Mouse (Mus musculus): ENCODE measurements at regions not wholly inside any gene's neighbourhood (a gene's known extent, or its start where the extent isn't known, plus 50 kb on each side); places are given as distances from the start of the nearest gene placed in this dataset.

DNA sequence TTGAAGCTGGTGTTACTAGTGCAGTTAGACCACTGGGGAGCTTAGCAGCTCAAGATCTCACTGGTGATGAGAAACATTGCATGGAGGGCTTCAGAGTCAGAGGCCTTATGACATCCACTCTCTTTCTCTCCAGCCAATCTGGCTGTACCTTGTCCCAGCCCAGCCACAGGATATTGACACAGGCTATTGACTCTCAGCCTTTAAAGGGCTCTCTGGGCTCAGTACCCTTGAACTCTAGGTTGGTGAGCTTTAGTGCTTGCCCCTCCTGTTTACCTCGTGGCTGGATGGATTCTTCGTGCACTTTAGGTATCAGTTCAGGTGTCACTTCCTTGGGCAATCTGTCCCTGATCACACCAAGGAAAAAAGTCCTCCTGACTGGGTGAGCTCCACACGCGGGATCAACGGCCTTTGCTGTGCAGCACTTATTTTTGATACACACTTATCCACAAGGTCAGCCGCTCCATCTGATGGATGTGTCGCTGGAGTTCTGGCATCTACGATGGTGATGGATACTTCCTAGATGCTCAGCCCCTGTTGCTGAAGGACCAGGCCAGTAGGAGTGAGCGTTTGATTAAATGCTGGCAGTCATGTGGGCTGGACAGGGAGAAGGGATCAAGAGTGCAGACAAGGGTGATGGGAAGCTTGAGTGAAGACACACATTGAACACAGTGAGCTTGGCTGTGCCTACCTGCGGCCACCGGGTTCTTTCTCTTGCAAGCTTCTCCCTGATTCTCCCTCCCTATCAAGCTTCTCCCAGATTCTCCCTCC, 177.7 kb downstream of the Snx10 start:
- DNase-seq (ENCODE audit: low spot score) = no peak

GRCm38 (mm10) chr6:51702456-51703171, 178.9 kb downstream of the Snx10 start:
- DNase-seq (ENCODE audit: low spot score) = no peak

GRCm38 (mm10) chr6:51708011-51708410, 184.3 kb downstream of the Snx10 start:
- no peak for DNase-seq (ENCODE audit: low spot score)

DNA sequence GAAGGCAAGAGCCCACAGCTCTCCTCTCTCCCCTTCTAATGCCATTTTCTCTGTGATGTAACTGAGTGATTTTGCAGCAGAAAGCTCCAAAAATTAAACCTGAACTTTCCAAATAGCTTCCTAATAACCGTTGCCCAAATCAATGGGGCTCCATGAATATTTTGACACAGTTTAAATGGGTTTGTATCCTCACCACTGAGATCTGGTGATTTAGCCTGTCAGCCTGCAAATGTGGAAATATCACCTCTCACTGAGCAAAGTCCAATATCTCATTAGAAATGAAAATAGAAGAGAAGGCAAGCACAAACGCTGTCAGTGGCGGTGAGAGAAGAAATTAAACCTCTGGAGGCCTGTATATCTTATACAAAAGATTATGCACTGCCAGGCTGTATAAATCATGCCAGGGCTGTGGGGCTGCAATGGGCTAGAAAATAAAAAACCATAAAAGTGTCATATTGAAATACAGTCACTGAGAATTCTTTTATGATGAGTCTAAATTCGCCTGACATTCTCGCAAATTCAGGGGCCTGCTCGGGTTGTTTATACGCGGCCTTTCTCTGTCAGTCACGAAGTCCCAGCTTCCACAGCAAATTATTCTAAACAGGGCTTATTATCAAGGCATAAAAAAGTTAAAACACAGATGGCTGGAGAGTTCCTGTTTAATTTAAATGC, 185.1 kb downstream of the Snx10 start:
- no peak for DNase-seq (ENCODE audit: low spot score)

GRCm38 (mm10) chr6:51709340-51710067, 185.8 kb downstream of the Snx10 start:
- DNase-seq (ENCODE audit: low spot score) = peak; percentile 76

GRCm38 (mm10) chr6:51710153-51710552, 186.5 kb downstream of the Snx10 start:
- DNase-seq (ENCODE audit: low spot score) = no peak

DNA sequence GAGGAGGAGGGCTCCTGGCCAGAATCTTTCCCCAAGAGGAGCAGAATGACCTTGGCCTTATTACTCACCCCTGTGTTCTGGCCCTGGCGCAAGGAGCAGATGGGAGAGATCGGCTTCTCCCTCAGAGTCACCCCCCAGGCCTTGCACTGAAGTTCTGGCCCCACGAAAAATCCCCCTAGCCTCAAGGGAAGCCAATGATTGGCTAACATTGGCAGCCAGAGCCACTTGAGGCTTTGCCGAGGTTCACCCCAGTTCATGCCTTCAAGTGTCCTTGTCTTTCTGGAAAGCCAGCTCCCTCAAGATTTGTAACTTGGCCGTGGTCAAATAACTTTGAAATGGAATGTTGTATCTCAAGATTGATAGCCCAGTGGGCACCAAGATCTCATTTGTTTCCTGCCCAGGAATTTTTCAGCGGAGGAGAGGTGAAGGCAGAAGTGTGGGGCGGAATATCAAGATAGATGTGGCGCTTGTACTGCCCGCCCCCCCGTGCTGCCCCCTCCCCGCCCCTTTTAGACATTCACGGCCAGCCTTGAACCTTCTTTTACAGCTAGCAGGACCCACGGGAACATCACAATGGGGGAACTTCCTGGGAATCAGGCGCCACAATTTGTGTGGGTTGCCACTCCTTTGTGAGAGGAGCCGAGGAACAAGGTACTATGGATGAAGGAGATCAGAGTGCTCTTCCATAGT, 187.4 kb downstream of the Snx10 start:
- peak; percentile 70 for DNase-seq (ENCODE audit: low spot score)

DNA sequence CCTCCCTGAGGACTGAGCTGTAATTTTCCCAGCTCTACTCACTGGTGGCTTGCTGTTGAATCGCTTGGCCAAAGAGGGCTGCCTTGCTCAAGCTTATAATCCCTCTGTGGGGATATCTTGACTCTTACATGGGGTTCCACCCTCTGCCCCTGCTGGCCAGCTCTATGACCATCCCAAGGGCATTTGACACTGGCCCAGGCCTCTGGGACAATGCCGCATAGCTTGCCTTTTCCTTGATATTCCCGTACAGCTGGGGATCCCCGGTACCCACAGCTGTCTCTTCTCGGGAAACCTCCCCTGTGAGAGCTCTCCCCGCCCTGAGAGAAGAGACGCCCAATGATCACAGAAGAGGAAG, 187.9 kb downstream of the Snx10 start:
- DNase-seq (ENCODE audit: low spot score) = peak; percentile 62

- DNase-seq (ENCODE audit: low spot score) = no peak
These were observed 191.6 kb downstream of the Snx10 start for GRCm38 (mm10) chr6:51715158-51715840.

- no peak for DNase-seq (ENCODE audit: low spot score)
These were observed 193.7 kb downstream of the Snx10 start for GRCm38 (mm10) chr6:51717386-51717785.

GRCm38 (mm10) chr6:51720705-51721104, 197.0 kb downstream of the Snx10 start:
- no peak for DNase-seq (ENCODE audit: low spot score)

DNA sequence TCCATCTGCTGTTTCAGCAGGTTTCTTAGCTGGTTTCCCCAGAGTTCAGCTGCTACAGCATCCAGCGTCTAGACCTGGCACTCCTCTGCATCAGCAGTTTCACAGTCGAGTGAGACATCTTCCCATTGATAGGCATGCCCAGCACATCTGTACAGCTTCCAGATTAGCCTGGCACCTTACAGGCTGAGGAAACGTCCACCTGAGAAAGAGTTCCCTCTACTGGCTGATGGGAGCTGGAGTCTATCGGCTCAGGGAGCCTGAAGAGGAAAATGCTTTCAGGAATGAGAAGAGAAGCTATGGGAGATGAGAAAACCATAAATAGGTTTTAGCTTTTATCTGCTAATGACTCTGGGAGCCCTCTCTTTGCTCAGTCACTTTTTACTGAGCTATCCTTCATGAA, 199.4 kb downstream of the Snx10 start:
- DNase-seq (ENCODE audit: low spot score) = no peak

DNA sequence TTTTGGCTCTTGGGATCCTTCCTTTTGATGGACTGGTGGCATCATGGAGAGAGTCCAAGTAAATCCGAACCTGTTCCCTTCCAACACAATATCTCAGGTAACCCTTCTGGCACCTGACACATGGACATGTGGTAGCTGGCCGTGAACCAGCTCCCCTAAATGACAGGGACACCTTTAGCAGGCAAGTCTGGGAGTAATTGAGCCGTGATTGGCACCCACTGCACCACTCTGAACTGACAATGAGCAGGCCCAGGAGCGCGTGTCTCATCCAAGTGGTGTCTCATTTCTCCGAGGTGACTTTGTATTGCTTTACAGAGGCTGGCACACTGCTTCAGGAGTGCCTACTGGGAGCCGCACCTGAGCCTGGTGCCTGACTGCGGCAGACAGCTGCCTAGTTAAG, 203.5 kb downstream of the Snx10 start:
- no peak for DNase-seq (ENCODE audit: low spot score)

GRCm38 (mm10) chr6:51728816-51729562, 205.3 kb downstream of the Snx10 start:
- DNase-seq (ENCODE audit: low spot score) = no peak

DNA sequence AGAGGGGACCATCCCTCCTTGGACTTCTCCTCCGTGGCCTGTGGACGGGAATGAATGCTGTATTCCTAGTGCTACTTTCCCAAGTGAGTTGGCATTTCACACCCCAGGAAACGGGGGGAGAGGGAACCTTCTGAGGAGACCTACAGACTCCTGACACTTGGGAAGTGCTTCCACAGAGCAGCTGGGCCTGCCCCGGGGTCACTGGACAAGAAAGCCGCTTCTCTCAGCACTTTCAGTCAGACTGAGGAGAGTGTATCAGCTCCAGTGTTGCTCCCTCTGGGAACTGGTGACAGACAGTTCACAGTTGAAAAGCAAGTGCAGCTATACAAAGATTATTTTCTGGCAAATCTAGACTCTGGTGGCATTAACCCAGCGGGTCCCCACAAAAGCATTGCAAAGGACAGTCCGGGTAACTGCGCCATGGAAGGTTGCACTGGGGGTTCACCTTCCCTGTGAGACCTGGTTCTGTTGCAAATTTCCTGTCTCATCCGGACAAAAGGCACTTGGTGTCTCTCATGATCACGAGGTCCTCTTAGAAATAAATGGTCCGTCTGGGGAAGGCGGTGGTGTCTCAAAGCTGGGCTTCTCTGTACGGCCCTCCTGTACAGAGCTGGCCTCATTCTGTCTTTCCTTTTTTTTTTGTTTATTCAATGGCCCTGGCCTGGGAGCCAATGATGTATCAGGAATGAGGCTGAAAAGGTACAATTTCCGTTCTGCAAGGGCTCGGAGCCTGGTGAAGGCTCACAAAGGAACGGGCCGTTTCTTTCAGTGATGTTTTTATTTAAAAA, 207.1 kb downstream of the Snx10 start:
- no peak for DNase-seq (ENCODE audit: low spot score)

GRCm38 (mm10) chr6:51732298-51732895, 208.7 kb downstream of the Snx10 start:
- DNase-seq (ENCODE audit: low spot score) = no peak

- no peak for DNase-seq (ENCODE audit: low spot score)
These were observed 212.3 kb downstream of the Snx10 start for GRCm38 (mm10) chr6:51736051-51736450.

DNA sequence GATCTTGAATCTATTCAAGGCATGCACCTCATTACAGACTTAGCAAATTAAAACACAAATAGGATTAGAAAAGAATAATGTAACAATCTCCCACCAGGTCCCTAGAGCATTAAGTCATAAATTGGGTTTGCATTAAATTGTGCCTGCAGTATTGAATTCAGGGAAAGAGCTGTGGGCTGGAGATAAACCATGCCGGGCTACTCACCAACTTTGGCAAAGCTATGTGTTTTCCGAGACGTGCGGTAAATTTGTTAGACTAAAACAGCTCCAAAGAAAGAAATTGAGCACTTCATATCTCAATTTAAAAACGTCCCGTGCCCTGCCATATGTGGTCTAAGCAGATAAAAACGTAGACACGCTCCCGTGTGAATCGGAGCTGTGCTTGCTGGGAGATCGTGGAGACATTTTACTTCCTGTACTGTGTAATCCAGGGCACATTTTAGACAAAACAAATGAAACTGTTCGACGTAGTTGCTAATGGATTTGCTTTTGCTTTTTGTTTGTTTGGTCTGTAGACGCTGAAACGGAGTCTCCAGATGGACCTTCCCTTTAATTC, 219.5 kb downstream of the Snx10 start:
- no peak for DNase-seq (ENCODE audit: low spot score)

- no peak for DNase-seq (ENCODE audit: low spot score)
These were observed 220.9 kb downstream of the Snx10 start for GRCm38 (mm10) chr6:51744607-51745006.

All from testis, postnatal 10 days (tissue).